In the genomic region with DNA sequence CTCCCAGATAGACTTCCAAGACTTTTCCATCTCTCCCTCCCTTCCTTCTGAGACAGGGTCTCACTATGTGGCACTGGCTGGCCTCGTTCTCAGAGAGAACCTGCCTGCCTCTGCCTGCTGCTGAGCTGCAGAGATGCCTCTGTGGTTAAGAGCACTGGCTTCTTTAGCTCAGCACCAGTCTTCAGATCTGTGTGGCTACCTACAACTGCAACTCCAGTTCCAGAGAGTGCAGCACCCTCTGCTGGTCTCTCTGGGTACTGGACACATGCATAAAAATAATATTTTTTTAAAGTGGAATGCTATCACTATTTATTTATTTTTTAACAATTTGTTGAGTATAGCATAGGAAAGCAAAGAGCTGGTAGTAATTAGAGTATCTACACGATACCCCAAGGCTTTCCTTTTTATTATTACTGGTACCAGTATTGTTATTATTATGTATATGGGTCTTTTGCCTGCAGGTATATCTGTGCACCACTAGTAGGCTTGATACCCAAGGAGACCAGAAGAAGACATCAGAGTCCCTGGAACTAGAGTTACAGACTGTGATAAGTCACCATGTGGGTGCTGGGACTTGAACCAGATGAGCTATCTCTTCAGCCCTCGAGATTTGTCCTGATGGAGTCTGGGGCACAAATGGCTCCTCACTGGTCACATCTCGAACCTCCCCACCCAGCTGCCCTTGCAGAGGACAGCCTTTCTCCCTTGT, we compare ENCODE assay signal across 9 mouse cellular contexts. TPM values are rescaled to one million over a fixed set of nuclear protein-coding genes. Genes with fewer than 3 reads are reported as not detected.
DNase-seq lines count a peak whose midpoint lies in the region; ATAC-seq lines count a peak whose summit lies in the region.
"Had no signal": no experiment of that assay in that cellular context is flagged by ENCODE, and none has a peak within 500 bp of the region (broad histone marks: within the 10 kb centered on the region; RNA-seq: fewer than 3 reads in every experiment).

No protein-coding gene starts in this region.

- DNase-seq in gastrocnemius, adult 18-20 months (ENCODE audit: low spot score), result peak; percentile 66
- no peak for DNase-seq in gastrocnemius, adult 8-10 months (ENCODE audit: low spot score in 2 of 2)
- DNase-seq in right cerebral cortex, postnatal 14 days, result peak; percentile 33
- no peak for DNase-seq in right cerebral cortex, postnatal 25 days
- DNase-seq in adrenal gland, postnatal 36 days, result peak; percentile 68 to 80
- no peak for DNase-seq in ovary, postnatal 10 days (ENCODE audit: low spot score)

- ATAC-seq in inflammation-experienced regulatory T-cells, adult 6 months, result peak; percentile 78
- peak; percentile 65 for ATAC-seq in monocyte, adult 5-6 weeks (replicated peaks; ENCODE audit: insufficient number of reproducible peaks, low FRiP score, low TSS enrichment, poor library complexity, severe bottlenecking)

RNA-seq across cellular contexts. Expression of a gene that starts 13.0 kb away (rescaled TPM):
- total RNA-seq in gastrocnemius, adult 18-20 months (2021), result 10 to 100 TPM; 38.5 to 43.6 TPM
- 10 to 100 TPM; 45.1 to 52.6 (median 48.5) TPM for total RNA-seq in gastrocnemius, adult 8-10 months (2022)
- total RNA-seq in adrenal gland, postnatal 36 days (2021), result 100 to 1,000 TPM in 1 of 2 experiments, 10 to 100 TPM in 1; 88.9 to 109 TPM
- polyA plus RNA-seq in inflammation-experienced regulatory T-cells, adult 6 months (2017; shearing (Covaris generic)), result 10 to 100 TPM; 51.8 to 74.2 (median 57.7) TPM
- total RNA-seq in monocyte, adult 5-6 weeks (2017), result 183 to 185 TPM (median 183 TPM) in 3 replicates

RNA-seq across cellular contexts. Expression of a gene that starts 43.1 kb away (rescaled TPM):
- total RNA-seq in gastrocnemius, adult 18-20 months (2021), result under 1 TPM in 1 of 2 experiments, not detected in 1; 0.25 TPM
- total RNA-seq in gastrocnemius, adult 8-10 months (2022), result under 1 TPM in 1 of 4 experiments, not detected in 3; 0.85 TPM
- total RNA-seq in adrenal gland, postnatal 36 days (2021), result 1,000 to 10,000 TPM in 1 of 2 experiments, 100 to 1,000 TPM in 1; 736 to 1,311 TPM
- 1 to 10 TPM in 1 of 3 experiments, under 1 TPM in 1, not detected in 1; 0.78 to 1.2 TPM for polyA plus RNA-seq in inflammation-experienced regulatory T-cells, adult 6 months (2017; shearing (Covaris generic))
- 1.5 TPM in 1 of 3 replicates, not detected in the others for total RNA-seq in monocyte, adult 5-6 weeks (2017)
- total RNA-seq: layer of hippocampus, postnatal 14 days had no signal

RNA-seq across cellular contexts. Expression of a gene that starts 55.3 kb away (rescaled TPM):
- 1,000 to 10,000 TPM in 1 of 2 experiments, 100 to 1,000 TPM in 1; 945 to 1,002 TPM for total RNA-seq in gastrocnemius, adult 18-20 months (2021)
- total RNA-seq in gastrocnemius, adult 8-10 months (2022), result 1,000 to 10,000 TPM in 2 of 4 experiments, 100 to 1,000 TPM in 2; 957 to 1,091 (median 1,034) TPM
- 100 to 1,000 TPM; 743 to 842 TPM for total RNA-seq in adrenal gland, postnatal 36 days (2021)
- 100 to 1,000 TPM; 222 to 324 (median 265) TPM for polyA plus RNA-seq in inflammation-experienced regulatory T-cells, adult 6 months (2017; shearing (Covaris generic))
- total RNA-seq in monocyte, adult 5-6 weeks (2017), result 31.4 to 81.5 TPM (median 60.3 TPM) in 3 replicates

Comparison
In these comparisons a context has a peak if more than half of its experiments do, and no peak if none do; other contexts are left out.
1. DNase-seq: peak in gastrocnemius, adult 18-20 months (single experiment), right cerebral cortex, postnatal 14 days (single experiment) and adrenal gland, postnatal 36 days (2 of 2); none in gastrocnemius, adult 8-10 months (0 of 2), right cerebral cortex, postnatal 25 days (single experiment) and ovary, postnatal 10 days (single experiment).
2. RNA of a gene that starts 43.1 kb away (total RNA-seq): 736 to 1,311 TPM in adrenal gland, postnatal 36 days; 0.25 TPM in gastrocnemius, adult 18-20 months, 0.85 TPM in gastrocnemius, adult 8-10 months and 1.5 TPM in monocyte, adult 5-6 weeks; every median in the first group is over 100 times any median in the second.